Mouse (Mus musculus) forebrain, embryonic 11.5 days (tissue): ENCODE measurements around the gene Trir. TPM values are rescaled to one million over a fixed set of nuclear protein-coding genes. Genes with fewer than 3 reads are reported as not detected.
A peak's percentile ranks its signal among the peaks of the same experiment; 100 is the strongest.

Experiments used
- ATAC-seq: fragments of 200-750 bp; cut with Nextera tagmentation; replicated peaks from 2 replicates; pipeline ENCODE4 v1.8.0; 2017; ENCODE audit warnings: moderate TSS enrichment; ENCODE audit not compliant: low FRiP score
- DNase-seq: peaks from one replicate; pipeline ENCODE4 v3.0.0-alpha.2; 2017; ENCODE audit warnings: low spot score
- H3K27ac ChIP-seq: fragments of 300-500 bp; sonication (generic); 2 replicates; pipeline ENCODE4 v1.5.1; 2014; ENCODE audit warnings: low read depth, low read length
- H3K27me3 ChIP-seq: fragments of 300-500 bp; sonication (generic); 2 replicates; pipeline ENCODE4 v1.6.1; 2014; ENCODE audit warnings: mild to moderate bottlenecking, low read length, mixed read lengths; ENCODE audit not compliant: control insufficient read depth, insufficient read depth
- H3K36me3 ChIP-seq: fragments of 300-500 bp; sonication (generic); 2 replicates; pipeline ENCODE4 v1.6.1; 2014; ENCODE audit warnings: mild to moderate bottlenecking, low read length, moderate library complexity, mixed read lengths; ENCODE audit not compliant: control insufficient read depth, insufficient read depth
- H3K4me1 ChIP-seq: fragments of 300-500 bp; sonication (generic); replicated peaks from 2 replicates; pipeline ENCODE4 v1.6.1; 2014; ENCODE audit warnings: low read length, mixed read lengths; ENCODE audit not compliant: control insufficient read depth, insufficient read depth
- H3K4me2 ChIP-seq: fragments of 300-500 bp; sonication (generic); 2 replicates; pipeline ENCODE4 v1.6.1; 2014; ENCODE audit warnings: low read depth, mild to moderate bottlenecking, low read length, moderate library complexity, mixed read lengths; ENCODE audit not compliant: severe bottlenecking
- H3K4me3 ChIP-seq: fragments of 300-500 bp; sonication (generic); 2 replicates; pipeline ENCODE4 v1.5.1; 2014; ENCODE audit warnings: low read depth, low read length
- H3K9ac ChIP-seq: fragments of 300-500 bp; sonication (generic); 2 replicates; pipeline ENCODE4 v1.6.1; 2014; ENCODE audit warnings: low read length
- H3K9me3 ChIP-seq: fragments of 300-500 bp; sonication (generic); 2 replicates; pipeline ENCODE4 v1.6.1; 2016; ENCODE audit warnings: low read length, mixed read lengths; ENCODE audit not compliant: control insufficient read depth
- WGBS: fragments of 180-500 bp; shearing (Covaris S2); extraction: QIAGEN DNeasy Blood & Tissue Kit; methylation state at CpG from one replicate; pipeline ENCODE4 v1.1.7; 2014; 5-methylcytosine and 5-hydroxymethylcytosine counted together
- microRNA-seq: library from miRNA; unstranded; fragments of <30 nt; microRNA quantifications from one replicate; pipeline ENCODE4, GENCODE M21; 2016; ENCODE audit not compliant: insufficient number of aligned reads
- polyA plus RNA-seq: library from polyadenylated mRNA; unstranded; fragments of >200 nt; fragmentation: Nextera tagmentation; extraction: Ambion mirVana; gene quantifications from 2 replicates; pipeline ENCODE4 v1.2.1, GENCODE M21; 2014

Gene Trir
- polyA plus RNA-seq, 1 experiment from 2014 or later: 172 TPM

DNA sequence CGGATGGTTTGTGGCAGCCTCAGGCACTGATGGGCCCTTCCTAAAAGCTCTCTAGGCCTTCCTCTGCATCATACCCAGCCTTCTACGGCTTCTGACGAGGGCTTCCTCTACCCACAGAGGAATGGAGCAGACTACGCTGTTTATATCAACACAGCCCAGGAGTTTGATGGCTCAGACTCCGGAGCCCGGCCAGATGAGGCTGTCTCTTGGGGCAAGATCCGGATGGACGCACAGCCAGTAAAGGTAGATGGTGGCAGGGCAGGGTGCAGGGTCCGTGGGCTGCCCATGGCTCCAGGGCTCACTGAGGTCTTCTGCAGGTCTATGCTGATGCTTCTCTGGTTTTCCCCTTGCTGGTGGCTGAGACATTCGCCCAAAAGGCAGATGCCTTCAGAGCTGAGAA, 48.0 kb downstream of the Trir start:
- Histone ChIP-seq H3K27me3 (no peaks in the 10 kb centered on the region), H3K4me3 (no peak overlapping the region), H3K27ac (no peak overlapping the region), H3K4me1 (peaks cover 7% of the 10 kb centered on the region; the same call in 1 of the 2 replicates), H3K9ac (no peak overlapping the region), H3K9me3 (no peaks in the 10 kb centered on the region), H3K4me2 (no peak overlapping the region), H3K36me3 (peaks cover 2% of the 10 kb centered on the region; the same call in 1 of the 2 replicates)
- DNase-seq (peak; percentile 51), ATAC-seq (no peak)
- 94% methylated on average over 10 of the region's 10 CpGs for WGBS

DNA sequence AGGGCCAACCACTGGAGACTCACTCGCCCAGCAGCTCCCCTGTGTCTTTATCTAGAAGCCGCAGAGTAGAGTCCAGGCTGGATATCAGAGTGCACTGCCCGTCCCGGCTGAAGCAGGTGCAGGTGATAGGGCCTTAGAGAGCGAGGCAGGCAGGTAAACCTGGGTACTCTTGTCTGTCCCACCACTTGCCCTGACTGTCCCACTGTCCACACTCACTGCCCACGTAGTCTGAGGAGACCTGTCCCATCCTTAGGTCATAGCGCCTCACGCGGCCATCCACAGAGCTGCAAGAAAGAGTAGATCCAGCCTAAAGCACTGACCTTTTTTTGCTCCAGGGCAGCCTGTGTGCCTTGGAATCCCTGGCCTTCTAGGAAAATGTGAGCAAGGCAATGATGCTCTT, 49.4 kb downstream of the Trir start:
- ATAC-seq: no peak
- H3K27me3 ChIP-seq: no peaks in the 10 kb centered on the region
- 79% methylated on average over 9 of the region's 9 CpGs for WGBS
- H3K9ac ChIP-seq: no peak overlapping the region
- DNase-seq: peak; percentile 69
- no peak overlapping the region for H3K4me3 ChIP-seq
- H3K4me2 ChIP-seq: no peak overlapping the region
- peaks cover 8% of the 10 kb centered on the region; the same call in 1 of the 2 replicates for H3K4me1 ChIP-seq
- no peaks in the 10 kb centered on the region for H3K9me3 ChIP-seq
- H3K36me3 ChIP-seq: peaks cover 2% of the 10 kb centered on the region; the same call in 1 of the 2 replicates
- no peak overlapping the region for H3K27ac ChIP-seq

DNA sequence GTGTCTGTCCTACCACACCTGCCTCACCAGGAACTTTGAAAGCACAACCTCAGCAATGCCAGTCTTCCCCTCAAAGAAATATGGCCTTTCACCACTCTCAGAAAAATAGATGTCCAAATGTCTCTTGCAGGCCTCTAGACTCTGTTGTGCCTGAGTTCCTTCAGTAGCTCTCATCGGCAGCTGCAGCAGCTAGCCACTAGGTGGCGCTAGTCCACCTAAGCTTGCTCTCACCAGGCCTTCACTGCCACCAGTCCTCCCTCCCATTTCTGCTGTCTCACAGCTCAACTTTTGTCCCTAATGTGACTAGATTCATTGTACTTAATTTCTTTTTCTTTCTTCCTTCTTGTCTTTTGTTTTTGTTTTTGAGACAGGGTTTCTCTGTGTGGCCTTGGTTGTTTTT, 50.4 kb downstream of the Trir start:
- H3K4me2 ChIP-seq: no peak overlapping the region
- ATAC-seq (peak; percentile 46; the same call in 1 of the 2 replicates), DNase-seq (peak; percentile 90)
- no peak overlapping the region for H3K9ac ChIP-seq
- no peaks in the 10 kb centered on the region for H3K9me3 ChIP-seq
- 0% methylated on average over 2 of the region's 2 CpGs for WGBS
- no peaks in the 10 kb centered on the region for H3K27me3 ChIP-seq
- no peak overlapping the region for H3K27ac ChIP-seq
- H3K4me1 ChIP-seq: peaks cover 8% of the 10 kb centered on the region; the same call in 1 of the 2 replicates
- H3K4me3 ChIP-seq: no peak overlapping the region
- peaks cover 2% of the 10 kb centered on the region; the same call in 1 of the 2 replicates for H3K36me3 ChIP-seq

Small RNA genes within 50 kb of the gene (microRNA-seq; reads per million reads assigned to microRNA genes)
- 4.2 reads per million for gene Mir7070

Other genes with a start within 250 kb of the Trir start
- gene Nfix, start 226.5 kb upstream of the Trir start, polyA plus RNA-seq: 7.7 and 8.9 TPM in 2 replicates
- 5.5 and 6.4 TPM in 2 replicates for gene Dand5, start 204.0 kb upstream of the Trir start, polyA plus RNA-seq
- 41.0 and 44.3 TPM in 2 replicates for gene Gadd45gip1, start 195.3 kb upstream of the Trir start, polyA plus RNA-seq
- 102 and 110 TPM in 2 replicates for gene Rad23a, start 186.2 kb upstream of the Trir start, polyA plus RNA-seq
- 722 and 731 TPM in 2 replicates for gene Calr, start 179.9 kb upstream of the Trir start, polyA plus RNA-seq
- gene Farsa, start 169.8 kb upstream of the Trir start, polyA plus RNA-seq: 112 and 120 TPM in 2 replicates
- gene Syce2, start 154.7 kb upstream of the Trir start, polyA plus RNA-seq: 86.2 and 87.8 TPM in 2 replicates
- gene Gcdh, start 132.9 kb upstream of the Trir start, polyA plus RNA-seq: 37.8 and 39.6 TPM in 2 replicates
- gene Klf1, start 124.9 kb upstream of the Trir start, polyA plus RNA-seq: 14.2 and 17.5 TPM in 2 replicates
- gene Dnase2a, start 118.3 kb upstream of the Trir start, polyA plus RNA-seq: 7.2 and 9.5 TPM in 2 replicates
- gene Mast1, start 89.5 kb upstream of the Trir start, polyA plus RNA-seq: 14.2 and 15.9 TPM in 2 replicates
- 0.19 and 0.36 TPM in 2 replicates for gene Rtbdn, start 79.8 kb upstream of the Trir start, polyA plus RNA-seq
- not detected in 2 replicates for gene Gm49661, start 57.4 kb upstream of the Trir start, polyA plus RNA-seq
- gene Prdx2, start 57.2 kb upstream of the Trir start, polyA plus RNA-seq: 1,226 and 1,312 TPM in 2 replicates
- gene Rnaseh2a, start 57.1 kb upstream of the Trir start, polyA plus RNA-seq: 128 and 147 TPM in 2 replicates
- 5.2 and 5.8 TPM in 2 replicates for gene Junb, start 48.1 kb upstream of the Trir start, polyA plus RNA-seq
- gene Hook2, start 36.2 kb upstream of the Trir start, polyA plus RNA-seq: 14.8 and 15.5 TPM in 2 replicates
- gene Best2, start 12.3 kb upstream of the Trir start, polyA plus RNA-seq: not detected in 2 replicates
- 118 and 127 TPM in 2 replicates for gene Asna1, start 1.5 kb upstream of the Trir start, polyA plus RNA-seq
- gene Tnpo2, start 10.1 kb downstream of the Trir start, polyA plus RNA-seq: 19.9 and 27.2 TPM in 2 replicates
- gene Fbxw9, start 33.2 kb downstream of the Trir start, polyA plus RNA-seq: 23.8 and 33.8 TPM in 2 replicates
- gene Gm5741, start 41.2 kb downstream of the Trir start, polyA plus RNA-seq: not detected in 2 replicates
- gene Dhps, start 44.9 kb downstream of the Trir start, polyA plus RNA-seq: 63.5 and 68.5 TPM in 2 replicates
- 123 and 125 TPM in 2 replicates for gene Wdr83os, start 53.9 kb downstream of the Trir start, polyA plus RNA-seq
- gene Wdr83, start 54.5 kb downstream of the Trir start, polyA plus RNA-seq: 47.3 and 57.4 TPM in 2 replicates
- 20.9 and 21.0 TPM in 2 replicates for gene Man2b1, start 56.4 kb downstream of the Trir start, polyA plus RNA-seq
- gene Zfp791, start 96.3 kb downstream of the Trir start, polyA plus RNA-seq: 1.1 and 1.3 TPM in 2 replicates
- not detected in 2 replicates for gene Cks1brt, start 125.1 kb downstream of the Trir start, polyA plus RNA-seq
- not detected in 2 replicates for gene Olfr371, start 199.2 kb downstream of the Trir start, polyA plus RNA-seq